In the genomic region with DNA sequence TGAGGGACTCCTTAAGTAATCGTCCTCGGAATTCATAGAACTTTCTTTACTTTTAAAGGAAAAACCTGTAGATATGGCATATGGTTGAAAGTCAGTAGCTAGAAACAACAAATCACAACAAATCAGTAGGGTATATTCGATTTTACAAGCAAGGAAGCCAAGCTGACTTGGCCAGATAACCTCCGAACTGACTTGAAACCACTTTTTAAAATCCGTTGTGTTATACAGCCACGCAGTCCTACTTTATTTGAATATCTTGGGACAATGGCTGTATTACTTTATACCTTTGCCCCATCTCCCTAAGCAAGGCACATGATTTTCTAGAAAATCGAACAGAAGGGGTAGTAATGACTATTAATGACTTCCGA, we compare ENCODE assay signal across 8 mouse cellular contexts. TPM values are rescaled to one million over a fixed set of nuclear protein-coding genes. Genes with fewer than 3 reads are reported as not detected.
DNase-seq lines count a peak whose midpoint lies in the region; ATAC-seq and TF ChIP-seq lines count a peak whose summit lies in the region.

No protein-coding gene starts in this region.

- peaks cover 8% of the 10 kb centered on the region; the same call in 1 of the 2 replicates for H3K4me1 ChIP-seq in heart, embryonic 11.5 days (ENCODE audit: control insufficient read depth, insufficient read depth, low read length)
- peaks cover 3% of the 10 kb centered on the region; the same call in 1 of the 2 replicates for H3K4me1 ChIP-seq in heart, adult 2 months (ENCODE audit: control insufficient read depth, insufficient read depth, low read length)
- peaks cover 44% of the 10 kb centered on the region for H3K4me1 ChIP-seq in E14TG2a.4 (replicated peaks; ENCODE audit: low read depth, low read length)
- H3K4me1 ChIP-seq in hindbrain, embryonic 11.5 days (replicated peaks; ENCODE audit: control insufficient read depth, insufficient read depth, low read length) = no peaks in the 10 kb centered on the region
- H3K4me1 ChIP-seq in liver, embryonic 15.5 days (replicated peaks) = peaks cover 39% of the 10 kb centered on the region

- peaks cover 1% of the 10 kb centered on the region; the same call in 1 of the 2 replicates for H3K79me2 ChIP-seq in heart, adult 2 months (replicated peaks; ENCODE audit: control insufficient read depth, insufficient read depth, low read length)

- H3K4me3 ChIP-seq in heart, embryonic 11.5 days (ENCODE audit: low read depth, low read length) = peak overlapping the region; percentile 81; the same call in 1 of the 2 replicates
- H3K4me3 ChIP-seq in heart, adult 2 months = no peak overlapping the region
- peak overlapping the region; percentile 97; the same call in 1 of the 2 replicates for H3K4me3 ChIP-seq in E14TG2a.4 (replicated peaks; ENCODE audit: low read length)
- no peak overlapping the region for H3K4me3 ChIP-seq in hindbrain, embryonic 11.5 days (ENCODE audit: low read depth, low read length)
- H3K4me3 ChIP-seq in liver, embryonic 15.5 days (replicated peaks) = peak overlapping the region; percentile 83

- TF ChIP-seq EP300 in heart, adult 2 months (IDR thresholded peaks at IDR 0.05; ENCODE audit: insufficient read depth, low read depth, low read length) = no peak

- H3K9me3 ChIP-seq in heart, embryonic 11.5 days (replicated peaks; ENCODE audit: control insufficient read depth, low read length) = no peaks in the 10 kb centered on the region
- H3K9me3 ChIP-seq in E14TG2a.4 (ENCODE audit: low read length) = 0 out of 2 replicates have a peak, but pooled peaks cover 3% of the 10 kb centered on the region
- no peaks in the 10 kb centered on the region for H3K9me3 ChIP-seq in hindbrain, embryonic 11.5 days (ENCODE audit: control insufficient read depth, low read length)
- no peaks in the 10 kb centered on the region for H3K9me3 ChIP-seq in liver, embryonic 15.5 days (replicated peaks)

- no peak for ATAC-seq in heart, embryonic 11.5 days (replicated peaks; ENCODE audit: insufficient number of reproducible peaks, low FRiP score, low TSS enrichment)
- 0 out of 2 replicates have a peak, but pooled peaks have one; percentile 21 for ATAC-seq in hindbrain, embryonic 11.5 days (ENCODE audit: low FRiP score)
- no peak for ATAC-seq in liver, embryonic 15.5 days (ENCODE audit: insufficient read depth)

- H3K4me2 ChIP-seq in heart, embryonic 11.5 days = peak overlapping the region; percentile 83
- H3K4me2 ChIP-seq in hindbrain, embryonic 11.5 days (replicated peaks; ENCODE audit: low read depth, low read length) = no peak overlapping the region
- peak overlapping the region; percentile 91 for H3K4me2 ChIP-seq in liver, embryonic 15.5 days

- no peak for TF ChIP-seq POLR2A in heart, adult 2 months (IDR thresholded peaks at IDR 0.05; ENCODE audit: insufficient read depth, low read depth, low read length)

- DNase-seq in heart, adult 2 months = no peak
- no peak for DNase-seq in hindbrain, embryonic 11.5 days (ENCODE audit: low spot score)
- DNase-seq in adrenal gland, postnatal 4 days (ENCODE audit: low spot score in 2 of 2) = no peak
- no peak for DNase-seq in spleen, postnatal 36 days (ENCODE audit: low spot score in 2 of 2)
- no peak for DNase-seq in embryo, embryonic 10 days (ENCODE audit: low spot score)

- H3K27me3 ChIP-seq in heart, embryonic 11.5 days (ENCODE audit: control insufficient read depth, insufficient read depth, low read length) = 0 out of 2 replicates have a peak, but pooled peaks cover 2% of the 10 kb centered on the region
- H3K27me3 ChIP-seq in heart, adult 2 months (ENCODE audit: control insufficient read depth, insufficient read depth, low read length) = no peaks in the 10 kb centered on the region
- no peaks in the 10 kb centered on the region for H3K27me3 ChIP-seq in E14TG2a.4 (ENCODE audit: insufficient read depth, low read length)
- no peaks in the 10 kb centered on the region for H3K27me3 ChIP-seq in hindbrain, embryonic 11.5 days (ENCODE audit: control insufficient read depth, insufficient read depth, low read length)
- peaks cover 20% of the 10 kb centered on the region for H3K27me3 ChIP-seq in liver, embryonic 15.5 days

- TF ChIP-seq CTCF in heart, adult 2 months (IDR thresholded peaks at IDR 0.05) = no peak
- no peak for TF ChIP-seq CTCF in E14TG2a.4 (conservative IDR thresholded peaks at IDR 0.05; ENCODE audit: low read length)

- 38% methylated on average over 8 of the region's 8 CpGs for WGBS in heart, embryonic 11.5 days (ENCODE audit: insufficient replicate concordance)
- WGBS in heart, adult 2 months = 36% methylated on average over 8 of the region's 8 CpGs
- WGBS in hindbrain, embryonic 11.5 days = 46% methylated on average over 8 of the region's 8 CpGs
- 24% methylated on average over 8 of the region's 8 CpGs for WGBS in liver, embryonic 15.5 days (ENCODE audit: insufficient replicate concordance)

- H3K27ac ChIP-seq in heart, embryonic 11.5 days (ENCODE audit: low read depth, low read length) = no peak overlapping the region
- H3K27ac ChIP-seq in heart, adult 2 months = no peak overlapping the region
- H3K27ac ChIP-seq in hindbrain, embryonic 11.5 days (ENCODE audit: low read depth, low read length) = no peak overlapping the region
- no peak overlapping the region for H3K27ac ChIP-seq in liver, embryonic 15.5 days (replicated peaks)

- intact Hi-C loops in heart, adult 2 months (cut with DNase I) = loop anchor here (1.0 to 5.0 kb wide), 3 partner anchors 22 to 328 kb away; a partner anchor contains a TSS

- H3K9ac ChIP-seq in heart, embryonic 11.5 days (ENCODE audit: low read depth, low read length) = no peak overlapping the region
- H3K9ac ChIP-seq in heart, adult 2 months (ENCODE audit: low read depth, low read length) = no peak overlapping the region
- H3K9ac ChIP-seq in hindbrain, embryonic 11.5 days (ENCODE audit: low read depth, low read length) = no peak overlapping the region
- no peak overlapping the region for H3K9ac ChIP-seq in liver, embryonic 15.5 days

- peaks cover 6% of the 10 kb centered on the region for H3K36me3 ChIP-seq in heart, embryonic 11.5 days (ENCODE audit: control insufficient read depth, insufficient read depth, low read length)
- no peaks in the 10 kb centered on the region for H3K36me3 ChIP-seq in heart, adult 2 months (ENCODE audit: control insufficient read depth, insufficient read depth, low read length)
- H3K36me3 ChIP-seq in E14TG2a.4 (ENCODE audit: insufficient read depth, low read length) = peaks cover 35% of the 10 kb centered on the region
- H3K36me3 ChIP-seq in hindbrain, embryonic 11.5 days (ENCODE audit: control insufficient read depth, insufficient read depth, low read length) = 0 out of 2 replicates have a peak, but pooled peaks cover 3% of the 10 kb centered on the region
- peaks cover 25% of the 10 kb centered on the region for H3K36me3 ChIP-seq in liver, embryonic 15.5 days (replicated peaks)

RNA-seq across cellular contexts. Expression of a gene that starts 0.4 kb away (rescaled TPM):
- polyA plus RNA-seq in heart, embryonic 11.5 days (2014; fragmentation: Nextera tagmentation; extraction: Ambion mirVana) = 48.4 and 48.8 TPM in 2 replicates
- 10 to 100 TPM; 21.5 to 22.0 TPM for total RNA-seq in heart, adult 2 months (2021)
- 21.7 and 30.6 TPM in 2 replicates for polyA plus RNA-seq in heart, adult 2 months (2012; rRNA removed)
- 78.9 and 80.3 TPM in 2 replicates for polyA plus RNA-seq in hindbrain, embryonic 11.5 days (2014; fragmentation: Nextera tagmentation; extraction: Ambion mirVana)
- 26.0 and 27.1 TPM in 2 replicates for polyA plus RNA-seq in liver, embryonic 15.5 days (2015; fragmentation: Nextera tagmentation; extraction: Ambion mirVana)
- 10 to 100 TPM; 37.5 to 42.4 TPM for total RNA-seq in adrenal gland, postnatal 4 days (2021)

RNA-seq across cellular contexts. Expression of a gene that starts 11.0 kb away (rescaled TPM):
- polyA plus RNA-seq in heart, embryonic 11.5 days (2014; fragmentation: Nextera tagmentation; extraction: Ambion mirVana) = 34.6 and 35.2 TPM in 2 replicates
- total RNA-seq in heart, adult 2 months (2021) = 10 to 100 TPM; 20.5 to 31.5 TPM
- polyA plus RNA-seq in heart, adult 2 months (2012; rRNA removed) = 18.7 and 21.8 TPM in 2 replicates
- polyA plus RNA-seq in hindbrain, embryonic 11.5 days (2014; fragmentation: Nextera tagmentation; extraction: Ambion mirVana) = 61.2 and 69.5 TPM in 2 replicates
- 29.7 and 32.3 TPM in 2 replicates for polyA plus RNA-seq in liver, embryonic 15.5 days (2015; fragmentation: Nextera tagmentation; extraction: Ambion mirVana)
- total RNA-seq in adrenal gland, postnatal 4 days (2021) = 10 to 100 TPM; 53.9 to 57.8 TPM

RNA-seq across cellular contexts. Expression of a gene that starts 22.2 kb away (rescaled TPM):
- polyA plus RNA-seq in heart, embryonic 11.5 days (2014; fragmentation: Nextera tagmentation; extraction: Ambion mirVana) = 6.8 and 6.9 TPM in 2 replicates
- total RNA-seq in heart, adult 2 months (2021) = 10 to 100 TPM; 43.5 to 58.2 TPM
- polyA plus RNA-seq in heart, adult 2 months (2012; rRNA removed) = 36.7 and 63.2 TPM in 2 replicates
- polyA plus RNA-seq in hindbrain, embryonic 11.5 days (2014; fragmentation: Nextera tagmentation; extraction: Ambion mirVana) = 5.5 and 7.7 TPM in 2 replicates
- 14.0 and 15.0 TPM in 2 replicates for polyA plus RNA-seq in liver, embryonic 15.5 days (2015; fragmentation: Nextera tagmentation; extraction: Ambion mirVana)
- 10 to 100 TPM in 1 of 2 experiments, 1 to 10 TPM in 1; 9.7 to 10.5 TPM for total RNA-seq in adrenal gland, postnatal 4 days (2021)

Comparison
In these comparisons a context has a peak if more than half of its experiments do, and no peak if none do; other contexts are left out.
1. H3K4me3 ChIP-seq: peak in heart, embryonic 11.5 days (single experiment), E14TG2a.4 (single experiment) and liver, embryonic 15.5 days (single experiment); none in heart, adult 2 months (single experiment) and hindbrain, embryonic 11.5 days (single experiment).